Mouse (Mus musculus): ENCODE data around the gene Manba. TPM values are rescaled to one million over a fixed set of nuclear protein-coding genes. Genes with fewer than 3 reads are reported as not detected.

Gene Manba
- polyA plus RNA-seq, 1 experiment from 2014 or later: 17.2 TPM

Other genes starting within 250 kb of the Manba start
- gene Bdh2, start 204.4 kb upstream of the Manba start, polyA plus RNA-seq (2015; fragmentation: Nextera tagmentation; extraction: Ambion mirVana): 7.1 and 8.9 TPM in 2 replicates
- 0.93 and 1.1 TPM in 2 replicates for gene Slc9b2, start 177.9 kb upstream of the Manba start, polyA plus RNA-seq (2015; fragmentation: Nextera tagmentation; extraction: Ambion mirVana)
- gene Slc9b1, start 137.6 kb upstream of the Manba start, polyA plus RNA-seq (2015; fragmentation: Nextera tagmentation; extraction: Ambion mirVana): 0.10 and 0.25 TPM in 2 replicates
- gene Cisd2, start 61.7 kb upstream of the Manba start, polyA plus RNA-seq (2015; fragmentation: Nextera tagmentation; extraction: Ambion mirVana): 61.9 and 62.9 TPM in 2 replicates
- 483 and 535 TPM in 2 replicates for gene Ube2d3, start 47.5 kb upstream of the Manba start, polyA plus RNA-seq (2015; fragmentation: Nextera tagmentation; extraction: Ambion mirVana)
- 19.7 and 20.6 TPM in 2 replicates for gene Nfkb1, start 205.9 kb downstream of the Manba start, polyA plus RNA-seq (2015; fragmentation: Nextera tagmentation; extraction: Ambion mirVana)